28 mouse cellular contexts compared by ENCODE assay signal in genomic region chr11:110942280-110942679, GRCm38 (mm10). TPM values are rescaled to one million over a fixed set of nuclear protein-coding genes. Genes with fewer than 3 reads are reported as not detected.
A peak's percentile ranks its signal among the peaks of the same experiment; 100 is the strongest.
DNase-seq lines count a peak whose midpoint lies in the region; ATAC-seq and TF ChIP-seq lines count a peak whose summit lies in the region.
"Had no signal": no experiment of that assay in that cellular context is flagged by ENCODE, and none has a peak within 500 bp of the region (broad histone marks: within the 10 kb centered on the region; RNA-seq: fewer than 3 reads in every experiment).

No protein-coding gene starts in this region.

- TF ChIP-seq CTCF in embryonic fibroblast, embryonic 13.5 days (IDR thresholded peaks at IDR 0.05; ENCODE audit: borderline replicate concordance, insufficient read depth, low read length): no peak

- H3K27ac ChIP-seq in heart, embryonic 12.5 days (ENCODE audit: poor library complexity, severe bottlenecking): peak overlapping the region; percentile 64
- no peak overlapping the region for H3K27ac ChIP-seq in kidney, embryonic 15.5 days
- H3K27ac ChIP-seq in embryonic fibroblast, embryonic 13.5 days (ENCODE audit: insufficient read depth, low read length): peak overlapping the region; percentile 37; the same call in 1 of the 2 replicates
- H3K27ac ChIP-seq: embryonic facial prominence, embryonic 12.5 days; gastrocnemius, adult 2 months; hindbrain, embryonic 14.5 days; limb, embryonic 13.5 days; midbrain, embryonic 10.5 days; midbrain, embryonic 15.5 days had no signal

- intact Hi-C loops in heart, postnatal 14 days (cut with DNase I): no loop called here

- peaks cover 8% of the 10 kb centered on the region; the same call in 1 of the 2 replicates for H3K4me1 ChIP-seq in heart, embryonic 12.5 days (replicated peaks)
- H3K4me1 ChIP-seq in kidney, embryonic 15.5 days: 0 out of 2 replicates have a peak, but pooled peaks cover 3% of the 10 kb centered on the region
- H3K4me1 ChIP-seq in embryonic fibroblast, embryonic 13.5 days (ENCODE audit: control insufficient read depth, insufficient read depth, low read length): peaks cover 3% of the 10 kb centered on the region; the same call in 1 of the 2 replicates
- H3K4me1 ChIP-seq: limb, embryonic 13.5 days; midbrain, embryonic 15.5 days had no signal

- no peaks in the 10 kb centered on the region for H3K27me3 ChIP-seq in heart, embryonic 12.5 days (replicated peaks)
- H3K27me3 ChIP-seq in kidney, embryonic 15.5 days: no peaks in the 10 kb centered on the region
- H3K27me3 ChIP-seq: embryonic facial prominence, embryonic 12.5 days; limb, embryonic 13.5 days; midbrain, embryonic 15.5 days had no signal

- no peaks in the 10 kb centered on the region for H3K9me3 ChIP-seq in heart, embryonic 12.5 days (replicated peaks)
- no peaks in the 10 kb centered on the region for H3K9me3 ChIP-seq in kidney, embryonic 15.5 days (replicated peaks)
- H3K9me3 ChIP-seq: embryonic facial prominence, embryonic 12.5 days; limb, embryonic 13.5 days; midbrain, embryonic 10.5 days; midbrain, embryonic 15.5 days had no signal

- no peak overlapping the region for H3K4me3 ChIP-seq in heart, embryonic 12.5 days
- H3K4me3 ChIP-seq in kidney, embryonic 15.5 days (replicated peaks): no peak overlapping the region
- H3K4me3 ChIP-seq in embryonic fibroblast, embryonic 13.5 days (ENCODE audit: insufficient read depth, low read length): no peak overlapping the region
- H3K4me3 ChIP-seq: embryonic facial prominence, embryonic 12.5 days; erythroblast, embryonic 14.5 days; gastrocnemius, adult 2 months; limb, embryonic 13.5 days; midbrain, embryonic 10.5 days; midbrain, embryonic 15.5 days had no signal

- peak overlapping the region; percentile 4; the same call in 1 of the 2 replicates for H3K4me2 ChIP-seq in heart, embryonic 12.5 days
- H3K4me2 ChIP-seq in kidney, embryonic 15.5 days: peak overlapping the region; percentile 12; the same call in 1 of the 2 replicates
- H3K4me2 ChIP-seq: embryonic facial prominence, embryonic 12.5 days; hindbrain, embryonic 14.5 days; limb, embryonic 13.5 days; liver, embryonic 11.5 days; midbrain, embryonic 15.5 days had no signal

- H3K36me3 ChIP-seq in heart, embryonic 12.5 days: no peaks in the 10 kb centered on the region
- H3K36me3 ChIP-seq in kidney, embryonic 15.5 days: no peaks in the 10 kb centered on the region
- H3K36me3 ChIP-seq: embryonic facial prominence, embryonic 12.5 days; limb, embryonic 13.5 days; midbrain, embryonic 10.5 days; midbrain, embryonic 15.5 days had no signal

- TF ChIP-seq POLR2A in embryonic fibroblast, embryonic 13.5 days (IDR thresholded peaks at IDR 0.05; ENCODE audit: low read depth, low read length): no peak

- H3K9ac ChIP-seq in heart, embryonic 12.5 days: no peak overlapping the region
- H3K9ac ChIP-seq in kidney, embryonic 15.5 days: no peak overlapping the region
- H3K9ac ChIP-seq: embryonic facial prominence, embryonic 12.5 days; hindbrain, embryonic 14.5 days; limb, embryonic 13.5 days; midbrain, embryonic 15.5 days had no signal

- 31% methylated on average over 3 of the region's 3 CpGs for WGBS in heart, embryonic 12.5 days
- 15% methylated on average over 3 of the region's 3 CpGs for WGBS in kidney, embryonic 15.5 days

- ATAC-seq in heart, embryonic 12.5 days (ENCODE audit: insufficient number of reproducible peaks, low FRiP score): no peak
- no peak for ATAC-seq in kidney, embryonic 15.5 days (replicated peaks; ENCODE audit: low FRiP score)
- ATAC-seq in megakaryocyte, adult 5-6 weeks (ENCODE audit: poor library complexity, severe bottlenecking): 0 out of 2 replicates have a peak, but pooled peaks have one; percentile 5
- ATAC-seq: forebrain, embryonic 16.5 days; midbrain, embryonic 15.5 days had no signal

- no peak for DNase-seq in heart, postnatal 14 days
- DNase-seq in kidney, adult 18-20 months: no peak
- no peak for DNase-seq in spleen, adult 12 weeks (ENCODE audit: low spot score)
- DNase-seq in adrenal gland, postnatal 36 days: no peak
- DNase-seq: cerebellum, adult 18-20 months; cerebellum, postnatal 36 days; gastrocnemius, postnatal 36 days; kidney, adult 9 months; right cerebral cortex, postnatal 25 days; spleen, adult 18-20 months; thymus, postnatal 14 days had no signal

RNA-seq across cellular contexts. Expression of gene Kcnj16, which starts 25.6 kb away (rescaled TPM):
- not detected in 2 replicates for polyA plus RNA-seq in heart, embryonic 12.5 days (2016; fragmentation: Nextera tagmentation; extraction: Ambion mirVana)
- under 1 TPM in 1 of 2 experiments, not detected in 1; 0.22 TPM for total RNA-seq in heart, postnatal 14 days (2021)
- polyA plus RNA-seq in kidney, embryonic 15.5 days (2015; fragmentation: Nextera tagmentation; extraction: Ambion mirVana): 8.7 and 9.5 TPM in 2 replicates
- polyA plus RNA-seq in embryonic fibroblast, embryonic 13.5 days (2011; ENCODE audit: insufficient read length, low read depth, missing spikeins): not detected in 2 replicates
- total RNA-seq in megakaryocyte, adult 5-6 weeks (2015): not detected in 2 replicates
- 0.12 TPM in 1 of 2 replicates, not detected in the other for total RNA-seq in megakaryocyte, adult 5-6 weeks (2017)
- under 1 TPM in 1 of 2 experiments, not detected in 1; 0.07 TPM for total RNA-seq in adrenal gland, postnatal 36 days (2021)
- total RNA-seq: gastrocnemius, adult 2 months; gastrocnemius, postnatal 36 days; heart, postnatal 10 days; MEL had no signal
- polyA plus RNA-seq: erythroblast, embryonic 14.5 days; limb, embryonic 13.5 days; midbrain, embryonic 10.5 days; neural tube, embryonic 11.5 days; urinary bladder, adult 2 months had no signal
